In the genomic region with DNA sequence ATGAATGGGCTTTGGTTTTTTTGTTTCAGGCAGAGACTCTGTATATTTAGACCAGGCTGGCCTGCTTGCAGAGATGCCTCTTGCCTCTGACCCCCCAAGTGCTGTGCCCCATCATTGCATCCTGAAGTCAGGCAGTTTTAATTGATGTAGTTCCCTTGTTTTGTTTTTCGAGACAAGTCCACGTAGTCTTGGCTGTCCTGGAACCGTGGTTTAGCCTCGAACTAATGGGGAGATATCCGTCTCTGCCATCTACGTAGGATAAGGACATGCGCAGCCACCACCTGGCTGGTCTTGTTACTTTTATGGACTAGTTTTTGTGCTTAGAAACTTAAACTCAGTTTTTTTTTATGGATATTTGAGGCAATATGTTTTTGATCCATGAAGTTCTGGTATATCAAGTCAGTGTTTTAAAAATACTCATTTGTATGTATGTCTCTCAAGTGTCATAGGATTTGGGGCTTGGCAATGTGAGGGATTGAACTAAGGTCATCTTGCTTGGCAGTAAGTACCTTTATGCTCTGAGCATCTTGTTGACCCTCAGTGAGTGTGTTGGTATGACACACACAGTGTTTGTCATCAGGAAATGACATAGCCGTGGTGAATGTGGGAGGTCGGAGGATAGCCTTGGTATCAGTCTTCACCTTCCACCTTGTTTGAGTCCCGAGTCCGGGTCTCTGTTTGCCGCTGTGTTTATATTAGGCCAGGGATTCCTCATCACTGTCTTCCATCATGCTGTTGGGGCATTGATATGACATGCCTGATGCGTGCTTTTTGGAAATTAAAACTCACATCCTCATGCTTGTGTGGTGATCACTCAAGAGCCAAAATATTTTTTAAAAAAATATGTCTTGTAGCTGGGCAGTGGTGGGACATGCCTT, we compare ENCODE assay signal across 8 mouse cellular contexts. TPM values are rescaled to one million over a fixed set of nuclear protein-coding genes. Genes with fewer than 3 reads are reported as not detected.
DNase-seq lines count a peak whose midpoint lies in the region; ATAC-seq and TF ChIP-seq lines count a peak whose summit lies in the region.

No protein-coding gene starts in this region.

- H3K9ac ChIP-seq in kidney, embryonic 15.5 days = peak overlapping the region; percentile 91
- peak overlapping the region; percentile 79 for H3K9ac ChIP-seq in hindbrain, embryonic 11.5 days (ENCODE audit: low read depth, low read length)
- H3K9ac ChIP-seq in midbrain, embryonic 13.5 days (replicated peaks) = peak overlapping the region; percentile 98

- no peak for DNase-seq in kidney, postnatal 25 days
- no peak for DNase-seq in hindbrain, embryonic 11.5 days (ENCODE audit: low spot score)
- DNase-seq in right cerebral cortex, postnatal 4 days = no peak
- DNase-seq in right cerebral cortex, postnatal 10 days (ENCODE audit: low spot score in 2 of 2) = no peak

- H3K4me2 ChIP-seq in kidney, embryonic 15.5 days = peak overlapping the region; percentile 85
- peak overlapping the region; percentile 86 for H3K4me2 ChIP-seq in hindbrain, embryonic 11.5 days (replicated peaks; ENCODE audit: low read depth, low read length)
- H3K4me2 ChIP-seq in midbrain, embryonic 13.5 days (replicated peaks) = peak overlapping the region; percentile 96

- no peak for TF ChIP-seq CTCF in bone marrow, adult 2 months (IDR thresholded peaks at IDR 0.05; ENCODE audit: control insufficient read depth, insufficient read depth, low read length)

- TF ChIP-seq POLR2A in bone marrow, adult 2 months (IDR thresholded peaks at IDR 0.05; ENCODE audit: borderline replicate concordance, control insufficient read depth, low read depth, low read length) = no peak

- peaks cover 21% of the 10 kb centered on the region for H3K4me1 ChIP-seq in kidney, embryonic 15.5 days
- peaks cover 2% of the 10 kb centered on the region; the same call in 1 of the 2 replicates for H3K4me1 ChIP-seq in bone marrow, adult 2 months (ENCODE audit: control insufficient read depth, insufficient read depth, low read length)
- H3K4me1 ChIP-seq in hindbrain, embryonic 11.5 days (replicated peaks; ENCODE audit: control insufficient read depth, insufficient read depth, low read length) = peaks cover 4% of the 10 kb centered on the region
- H3K4me1 ChIP-seq in midbrain, embryonic 13.5 days (replicated peaks) = peaks cover 26% of the 10 kb centered on the region

- 33% methylated on average over 13 of the region's 13 CpGs for WGBS in kidney, embryonic 15.5 days
- 26% methylated on average over 13 of the region's 13 CpGs for WGBS in bone marrow, adult 2 months
- WGBS in hindbrain, embryonic 11.5 days = 58% methylated on average over 13 of the region's 13 CpGs
- WGBS in midbrain, embryonic 13.5 days = 62% methylated on average over 13 of the region's 13 CpGs

- ATAC-seq in kidney, embryonic 15.5 days (replicated peaks; ENCODE audit: low FRiP score) = no peak
- no peak for ATAC-seq in hindbrain, embryonic 11.5 days (ENCODE audit: low FRiP score)
- ATAC-seq in midbrain, embryonic 13.5 days = no peak
- ATAC-seq in granulocyte monocyte progenitor cell, adult 5-6 weeks (replicated peaks; ENCODE audit: poor library complexity, severe bottlenecking) = no peak

- H3K27ac ChIP-seq in kidney, embryonic 15.5 days = peak overlapping the region; percentile 98; the same call in 1 of the 2 replicates
- H3K27ac ChIP-seq in bone marrow, adult 2 months (ENCODE audit: control insufficient read depth, insufficient read depth, low read depth, low read length, poor library complexity) = no peak overlapping the region
- peak overlapping the region; percentile 79; the same call in 1 of the 2 replicates for H3K27ac ChIP-seq in hindbrain, embryonic 11.5 days (ENCODE audit: low read depth, low read length)
- H3K27ac ChIP-seq in midbrain, embryonic 13.5 days = peak overlapping the region; percentile 98

- H3K36me3 ChIP-seq in kidney, embryonic 15.5 days = peaks cover 47% of the 10 kb centered on the region
- peaks cover 14% of the 10 kb centered on the region; the same call in 1 of the 2 replicates for H3K36me3 ChIP-seq in hindbrain, embryonic 11.5 days (ENCODE audit: control insufficient read depth, insufficient read depth, low read length)
- peaks cover 38% of the 10 kb centered on the region for H3K36me3 ChIP-seq in midbrain, embryonic 13.5 days

- no peaks in the 10 kb centered on the region for H3K9me3 ChIP-seq in kidney, embryonic 15.5 days (replicated peaks)
- H3K9me3 ChIP-seq in hindbrain, embryonic 11.5 days (ENCODE audit: control insufficient read depth, low read length) = no peaks in the 10 kb centered on the region
- no peaks in the 10 kb centered on the region for H3K9me3 ChIP-seq in midbrain, embryonic 13.5 days

- peak overlapping the region; percentile 87 for H3K4me3 ChIP-seq in kidney, embryonic 15.5 days (replicated peaks)
- H3K4me3 ChIP-seq in bone marrow, adult 2 months (replicated peaks; ENCODE audit: control insufficient read depth, low read depth, low read length) = peak overlapping the region; percentile 77
- peak overlapping the region; percentile 90 for H3K4me3 ChIP-seq in hindbrain, embryonic 11.5 days (ENCODE audit: low read depth, low read length)
- peak overlapping the region; percentile 100 for H3K4me3 ChIP-seq in midbrain, embryonic 13.5 days (replicated peaks)

- no peaks in the 10 kb centered on the region for H3K27me3 ChIP-seq in kidney, embryonic 15.5 days
- H3K27me3 ChIP-seq in hindbrain, embryonic 11.5 days (ENCODE audit: control insufficient read depth, insufficient read depth, low read length) = no peaks in the 10 kb centered on the region
- no peaks in the 10 kb centered on the region for H3K27me3 ChIP-seq in midbrain, embryonic 13.5 days

RNA-seq across cellular contexts. Expression of a gene that starts 1.4 kb away (rescaled TPM):
- 95.1 and 102 TPM in 2 replicates for polyA plus RNA-seq in kidney, embryonic 15.5 days (2015; fragmentation: Nextera tagmentation; extraction: Ambion mirVana)
- 23.2 and 37.6 TPM in 2 replicates for polyA plus RNA-seq in bone marrow, adult 2 months (2011; ENCODE audit: insufficient read depth, insufficient read length, low replicate concordance, missing spikeins)
- polyA plus RNA-seq in hindbrain, embryonic 11.5 days (2014; fragmentation: Nextera tagmentation; extraction: Ambion mirVana) = 103 and 105 TPM in 2 replicates
- polyA plus RNA-seq in midbrain, embryonic 13.5 days (2015; fragmentation: Nextera tagmentation; extraction: Ambion mirVana) = 102 and 105 TPM in 2 replicates
- total RNA-seq in granulocyte monocyte progenitor cell, adult 5-6 weeks (2014; fragmentation: Nextera tagmentation) = 57.4 and 68.2 TPM in 2 replicates
- 35.4 and 49.3 TPM in 2 replicates for total RNA-seq in granulocyte monocyte progenitor cell, adult 5-6 weeks (2017)

RNA-seq across cellular contexts. Expression of a gene that starts 29.7 kb away (rescaled TPM):
- 46.7 and 50.4 TPM in 2 replicates for polyA plus RNA-seq in kidney, embryonic 15.5 days (2015; fragmentation: Nextera tagmentation; extraction: Ambion mirVana)
- 43.6 and 61.7 TPM in 2 replicates for polyA plus RNA-seq in bone marrow, adult 2 months (2011; ENCODE audit: insufficient read depth, insufficient read length, low replicate concordance, missing spikeins)
- 44.6 and 48.4 TPM in 2 replicates for polyA plus RNA-seq in hindbrain, embryonic 11.5 days (2014; fragmentation: Nextera tagmentation; extraction: Ambion mirVana)
- polyA plus RNA-seq in midbrain, embryonic 13.5 days (2015; fragmentation: Nextera tagmentation; extraction: Ambion mirVana) = 51.1 and 52.1 TPM in 2 replicates
- 17.5 and 20.5 TPM in 2 replicates for total RNA-seq in granulocyte monocyte progenitor cell, adult 5-6 weeks (2014; fragmentation: Nextera tagmentation)
- 20.0 and 26.5 TPM in 2 replicates for total RNA-seq in granulocyte monocyte progenitor cell, adult 5-6 weeks (2017)

RNA-seq across cellular contexts. Expression of a gene that starts 34.0 kb away (rescaled TPM):
- polyA plus RNA-seq in kidney, embryonic 15.5 days (2015; fragmentation: Nextera tagmentation; extraction: Ambion mirVana) = not detected in 2 replicates
- polyA plus RNA-seq in bone marrow, adult 2 months (2011; ENCODE audit: insufficient read depth, insufficient read length, low replicate concordance, missing spikeins) = not detected in 2 replicates
- polyA plus RNA-seq in hindbrain, embryonic 11.5 days (2014; fragmentation: Nextera tagmentation; extraction: Ambion mirVana) = not detected in 2 replicates
- polyA plus RNA-seq in midbrain, embryonic 13.5 days (2015; fragmentation: Nextera tagmentation; extraction: Ambion mirVana) = not detected in 2 replicates
- total RNA-seq in granulocyte monocyte progenitor cell, adult 5-6 weeks (2014; fragmentation: Nextera tagmentation) = not detected in 2 replicates
- not detected in 2 replicates for total RNA-seq in granulocyte monocyte progenitor cell, adult 5-6 weeks (2017)
